7 mouse cellular contexts compared by ENCODE assay signal in the genomic region with DNA sequence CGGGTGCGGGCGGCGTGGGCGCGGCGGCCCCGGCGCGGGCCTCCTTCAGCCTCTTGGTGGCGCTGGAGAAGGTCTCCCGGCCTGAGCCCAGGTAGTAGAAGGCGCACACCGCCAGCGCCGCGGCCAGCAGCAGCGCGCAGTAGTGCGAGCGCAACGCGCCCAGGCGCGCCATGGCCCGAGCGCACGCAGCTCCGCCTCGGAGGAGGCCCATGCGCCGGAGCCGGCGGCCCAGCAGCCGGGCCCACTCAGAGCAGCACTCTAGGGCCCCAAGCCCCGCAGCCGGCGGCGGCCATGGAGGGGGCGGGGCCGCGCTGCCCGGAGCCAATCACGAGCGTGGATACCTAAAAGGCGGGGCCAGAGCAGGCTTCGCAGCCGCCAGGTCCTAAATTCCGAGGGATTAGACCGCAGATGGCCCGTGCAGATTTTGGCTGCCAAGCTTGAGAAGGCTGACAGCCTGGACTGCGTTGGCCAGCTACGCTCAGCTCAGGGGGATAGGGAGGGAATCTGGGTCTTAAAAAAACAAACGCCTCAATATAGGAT. TPM values are rescaled to one million over a fixed set of nuclear protein-coding genes. Genes with fewer than 3 reads are reported as not detected.
DNase-seq lines count a peak whose midpoint lies in the region; ATAC-seq lines count a peak whose summit lies in the region.

Gene Xxylt1 (minus strand): TSS at position 308 of the 540 bp plus-strand sequence.

- no peaks in the 10 kb centered on the region for H3K9me3 ChIP-seq in intestine, embryonic 15.5 days
- no peaks in the 10 kb centered on the region for H3K9me3 ChIP-seq in midbrain, embryonic 10.5 days (replicated peaks)

- WGBS in intestine, embryonic 15.5 days = 0% methylated on average over 45 of the region's 54 CpGs
- WGBS in midbrain, embryonic 10.5 days = under 1% methylated on average over 54 of the region's 54 CpGs

- DNase-seq in adrenal gland, adult 2 months = peak; percentile 98
- peak; percentile 90 for DNase-seq in embryo, embryonic 11.5 days (ENCODE audit: low read depth, low spot score)
- peak; percentile 91 to 93 for DNase-seq in gastrocnemius, postnatal 36 days
- DNase-seq in left cerebral cortex, postnatal 25 days (ENCODE audit: low spot score in 2 of 2) = peak; percentile 96 to 97
- DNase-seq in midbrain, embryonic 10.5 days (ENCODE audit: low spot score) = peak; percentile 95
- peak; percentile 91 for DNase-seq in right cerebral cortex, postnatal 4 days

- H3K4me2 ChIP-seq in intestine, embryonic 15.5 days (replicated peaks) = peak within 1 kb of the TSS; percentile 97

- peak within 1 kb of the TSS; percentile 94 for H3K27ac ChIP-seq in intestine, embryonic 15.5 days
- peak within 1 kb of the TSS; percentile 84 for H3K27ac ChIP-seq in midbrain, embryonic 10.5 days (replicated peaks)

- H3K4me3 ChIP-seq in intestine, embryonic 15.5 days (replicated peaks) = peak within 1 kb of the TSS; percentile 79
- peak within 1 kb of the TSS; percentile 82 for H3K4me3 ChIP-seq in midbrain, embryonic 10.5 days

- intact Hi-C loops in gastrocnemius, postnatal 36 days (cut with DNase I) = loop anchor here (5.0 kb wide), 1 partner anchor 271 kb away; no protein-coding TSS in a partner anchor
- intact Hi-C loops in left cerebral cortex, postnatal 25 days (cut with DNase I) = loop anchor here (5.0 kb wide), 1 partner anchor 271 kb away; no protein-coding TSS in a partner anchor

- peaks cover 6% of the 10 kb centered on the region; the same call in 1 of the 2 replicates for H3K4me1 ChIP-seq in intestine, embryonic 15.5 days (replicated peaks)
- H3K4me1 ChIP-seq in midbrain, embryonic 10.5 days = peaks cover 26% of the 10 kb centered on the region

- ATAC-seq in intestine, embryonic 15.5 days = peak; percentile 98

- no peaks in the 10 kb centered on the region for H3K36me3 ChIP-seq in intestine, embryonic 15.5 days
- 0 out of 2 replicates have a peak, but pooled peaks cover 2% of the 10 kb centered on the region for H3K36me3 ChIP-seq in midbrain, embryonic 10.5 days

- peak within 1 kb of the TSS; percentile 79 for H3K9ac ChIP-seq in intestine, embryonic 15.5 days

- no peaks in the 10 kb centered on the region for H3K27me3 ChIP-seq in intestine, embryonic 15.5 days (replicated peaks)
- no peaks in the 10 kb centered on the region for H3K27me3 ChIP-seq in midbrain, embryonic 10.5 days (ENCODE audit: low read depth, poor library complexity, severe bottlenecking)

RNA-seq across cellular contexts. Expression of gene Xxylt1, which starts in this region (rescaled TPM):
- total RNA-seq in adrenal gland, adult 2 months (2021) = 10 to 100 TPM; 12.7 to 14.1 TPM
- 26.1 and 28.9 TPM in 2 replicates for polyA plus RNA-seq in adrenal gland, adult 2 months (2012; rRNA removed)
- 1 to 10 TPM; 2.6 to 2.9 TPM for total RNA-seq in gastrocnemius, postnatal 36 days (2021)
- 14.5 and 17.5 TPM in 2 replicates for polyA plus RNA-seq in intestine, embryonic 15.5 days (2015; fragmentation: Nextera tagmentation; extraction: Ambion mirVana)
- total RNA-seq in left cerebral cortex, postnatal 25 days (2021) = 10 to 100 TPM; 19.0 to 20.9 TPM
- polyA plus RNA-seq in midbrain, embryonic 10.5 days (2016; fragmentation: Nextera tagmentation; extraction: Ambion mirVana) = 13.6 and 14.0 TPM in 2 replicates

Comparison
In these comparisons a context has a peak if more than half of its experiments do, and no peak if none do; other contexts are left out.
1. Peak in every context shown above with its lines: DNase-seq, ATAC-seq, H3K4me3 ChIP-seq and H3K27ac ChIP-seq.